Mouse (Mus musculus): Measurements from ENCODE around the gene Fbxw4.
"Not testable (repeated sequence)": the region's sequence is repeated elsewhere in the genome, so short reads cannot be mapped to it uniquely, and the experiment has no call there.

Gene Fbxw4

DNA sequence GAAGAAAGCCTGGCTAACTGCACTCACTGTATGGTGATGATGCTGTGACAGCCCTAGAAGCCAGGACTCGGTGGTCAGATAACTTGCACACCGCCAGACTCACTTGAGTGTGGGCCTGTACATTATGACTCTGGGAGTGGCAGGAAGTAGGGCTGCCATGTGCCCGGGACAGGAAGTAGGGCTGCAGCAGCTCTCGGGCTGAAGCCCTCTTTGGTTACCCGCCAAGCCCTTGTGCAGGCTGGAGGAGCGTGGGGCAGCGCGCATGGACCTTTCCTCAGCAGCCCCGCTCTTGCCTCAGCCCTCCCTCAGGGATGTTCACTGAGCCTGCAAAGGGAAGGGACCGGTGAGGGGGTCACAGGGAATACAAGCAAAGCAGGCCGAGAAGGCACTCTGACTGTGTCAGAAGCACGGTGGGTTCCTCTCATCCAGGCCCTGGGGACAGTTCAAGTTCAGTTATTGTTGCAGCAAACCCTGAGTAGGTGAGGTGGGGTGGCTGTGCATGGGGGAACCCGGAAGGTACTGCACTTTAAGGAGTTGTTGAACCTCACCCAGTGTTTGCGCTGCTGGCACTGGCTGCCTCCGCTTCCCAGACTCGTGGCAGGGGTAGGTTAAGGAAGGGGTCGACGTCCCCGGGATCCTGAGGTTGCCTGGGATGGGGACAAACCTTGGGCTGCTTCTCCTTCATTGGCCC, 85.0 kb downstream of the Fbxw4 start:
- peak; percentile 62 for DNase-seq

DNA sequence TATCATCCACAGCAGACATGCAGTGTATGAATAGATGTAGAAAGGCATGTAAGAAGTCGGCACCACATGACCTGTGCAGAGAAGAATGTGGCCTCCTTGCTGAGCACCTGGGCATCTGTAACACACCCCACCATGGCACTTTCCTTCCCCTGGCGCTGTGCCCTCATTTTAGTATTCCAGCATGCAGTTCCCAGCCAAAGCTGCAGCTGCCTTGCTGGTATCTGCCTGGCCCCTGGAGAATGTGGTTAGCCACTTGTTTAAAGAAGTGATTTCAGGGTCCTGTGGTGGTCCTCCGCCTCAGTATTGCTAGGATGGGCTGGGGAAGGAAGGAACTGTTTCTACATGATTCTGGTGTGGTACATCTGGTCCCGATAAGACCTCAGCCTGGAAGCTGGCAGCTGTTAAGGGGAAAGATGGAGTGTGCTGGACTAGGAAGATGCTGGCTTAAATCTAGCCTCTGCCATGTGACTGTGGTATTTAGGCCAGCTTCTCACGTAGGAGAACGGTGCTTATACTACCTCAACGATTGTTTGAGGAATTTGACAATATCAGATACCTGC, 85.7 kb downstream of the Fbxw4 start:
- DNase-seq: peak; percentile 34

DNA sequence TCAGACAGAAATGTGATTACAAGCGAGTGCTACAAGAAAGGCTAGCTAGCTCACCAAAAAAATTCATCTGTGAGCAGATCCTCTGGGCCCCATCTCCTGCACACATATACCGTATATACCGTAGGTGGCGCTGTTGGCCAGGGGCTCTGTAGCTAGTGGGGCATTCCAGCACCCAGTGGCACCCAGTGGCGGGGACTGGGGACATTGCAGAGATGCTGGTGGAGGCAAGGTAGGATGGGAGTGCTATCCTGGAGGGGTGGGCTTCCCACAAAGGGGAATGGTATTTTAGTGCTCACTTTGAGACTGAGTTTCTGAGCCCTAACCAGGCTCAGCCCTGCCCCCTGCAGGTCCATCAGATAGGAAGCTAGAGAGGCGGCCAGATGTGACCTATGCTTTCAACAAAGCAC, 86.2 kb downstream of the Fbxw4 start:
- peak; percentile 87 for DNase-seq

DNA sequence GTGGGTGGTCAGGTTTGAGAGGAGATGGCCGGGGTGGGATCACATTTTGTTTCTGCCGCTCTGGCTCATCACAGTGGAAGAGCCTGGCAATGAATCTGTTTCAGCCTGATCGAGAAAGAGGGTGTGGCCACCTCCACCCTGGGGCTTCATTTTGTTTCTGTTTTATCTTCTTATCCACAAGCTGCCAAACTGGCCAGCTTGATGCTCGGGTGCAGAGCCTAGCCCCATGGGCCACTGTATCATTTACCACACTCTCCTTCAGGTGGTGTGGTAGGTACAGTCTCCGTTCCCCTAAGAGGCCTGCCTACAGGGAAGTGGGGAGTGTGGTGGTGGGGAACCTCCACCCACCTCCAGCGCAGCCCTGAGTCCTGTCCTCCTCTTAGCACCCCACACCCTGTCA, 87.1 kb downstream of the Fbxw4 start:
- no peak for DNase-seq

DNA sequence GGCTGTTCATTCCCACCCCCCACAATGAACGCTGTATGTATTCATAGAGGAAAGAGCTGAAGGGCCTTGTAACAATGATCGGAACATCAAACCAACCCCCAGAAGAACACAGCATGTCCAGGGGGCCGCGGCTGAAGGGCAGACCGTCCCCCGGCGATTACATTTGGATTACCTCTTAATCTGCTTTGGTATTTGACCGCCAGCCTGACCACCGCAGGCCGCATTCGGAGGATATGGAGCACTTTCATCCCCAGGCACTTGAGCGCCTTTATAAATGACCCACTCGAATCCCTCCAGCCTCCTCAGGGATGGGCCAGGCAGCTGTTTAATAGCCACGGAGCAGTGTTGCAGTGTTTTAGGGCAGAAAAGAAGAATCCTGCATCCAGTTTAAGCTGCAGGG, 92.7 kb downstream of the Fbxw4 start:
- DNase-seq: no peak

DNA sequence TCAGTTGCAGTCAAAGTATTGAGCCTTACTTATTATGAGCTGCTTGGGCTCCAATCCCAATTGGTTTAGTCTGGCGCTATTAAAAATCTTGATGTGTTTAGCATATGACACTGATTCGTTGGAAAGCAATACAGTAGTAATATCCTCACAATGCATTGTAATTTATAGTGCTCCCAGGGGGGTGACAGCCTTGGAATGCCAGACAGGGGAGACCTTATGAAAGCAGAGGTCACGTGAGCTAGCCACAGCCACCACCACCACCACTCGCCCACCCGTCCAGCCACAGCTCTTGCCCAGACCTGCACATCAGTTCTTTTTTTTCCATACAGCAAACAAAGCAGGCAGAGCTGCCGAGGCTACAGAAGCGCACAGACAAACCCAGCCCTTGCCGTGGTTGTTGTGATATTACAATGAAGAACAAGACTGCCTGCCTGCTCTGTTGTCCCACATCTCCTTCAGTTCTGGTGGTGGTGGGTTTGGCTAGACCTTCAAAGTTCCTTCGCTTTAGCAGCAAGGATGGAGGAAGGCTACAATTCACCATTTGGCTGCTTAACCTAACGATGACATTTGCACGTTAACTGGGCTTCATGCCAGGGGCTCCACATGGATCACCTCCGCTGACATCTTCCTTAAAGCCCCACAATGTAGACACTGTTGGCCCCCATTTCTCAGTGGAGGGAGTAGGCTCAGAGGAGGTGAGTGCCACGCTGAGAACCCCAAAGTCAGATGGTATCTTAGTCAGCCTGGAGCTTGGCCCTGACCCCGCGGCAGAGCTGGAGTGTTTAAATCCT, 94.0 kb downstream of the Fbxw4 start:
- DNase-seq: no peak

DNA sequence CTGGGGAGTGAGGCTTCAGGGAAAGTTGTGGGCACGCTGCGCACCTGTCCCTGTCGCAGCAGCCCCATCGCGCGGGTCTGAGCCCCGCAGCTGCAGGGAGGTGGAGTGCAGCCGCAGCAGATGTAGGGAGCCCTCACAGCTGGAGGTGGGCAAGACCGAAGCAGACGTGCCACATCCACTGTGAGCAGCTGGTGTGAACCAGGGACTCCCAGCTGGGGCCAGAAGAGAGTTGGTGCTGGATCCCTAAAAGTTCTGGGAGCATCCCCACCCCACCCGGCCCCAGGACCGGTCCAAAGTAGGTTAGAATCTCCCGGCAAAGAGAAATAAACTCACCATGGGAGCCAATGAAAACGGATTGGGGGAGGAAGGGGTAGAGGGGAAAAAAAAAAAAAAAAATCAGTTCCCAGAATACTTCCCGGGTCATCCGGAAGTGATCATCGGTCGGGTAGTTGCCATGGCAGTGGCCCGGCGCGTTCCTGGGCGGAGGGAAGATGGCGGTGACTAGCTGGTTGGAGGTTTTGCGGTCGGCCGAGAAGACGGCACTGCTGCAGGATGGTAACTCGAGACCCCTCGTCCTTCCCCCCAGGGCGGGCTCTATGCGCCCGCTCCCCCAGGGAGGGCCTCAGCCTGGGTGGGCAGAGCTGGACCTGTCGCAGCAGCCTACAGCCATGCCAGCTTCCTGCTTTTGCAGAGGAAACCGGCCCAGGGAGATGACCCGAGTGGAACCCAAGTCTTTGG, 99.8 kb downstream of the Fbxw4 start, which contains the start of the genes Poll and Gm17018:
TSS of gene Poll (minus strand) at position 379 of the 738 bp plus-strand sequence.
TSS of gene Gm17018 (plus strand) at position 463 of the 738 bp plus-strand sequence.
- DNase-seq: peak; percentile 90

DNA sequence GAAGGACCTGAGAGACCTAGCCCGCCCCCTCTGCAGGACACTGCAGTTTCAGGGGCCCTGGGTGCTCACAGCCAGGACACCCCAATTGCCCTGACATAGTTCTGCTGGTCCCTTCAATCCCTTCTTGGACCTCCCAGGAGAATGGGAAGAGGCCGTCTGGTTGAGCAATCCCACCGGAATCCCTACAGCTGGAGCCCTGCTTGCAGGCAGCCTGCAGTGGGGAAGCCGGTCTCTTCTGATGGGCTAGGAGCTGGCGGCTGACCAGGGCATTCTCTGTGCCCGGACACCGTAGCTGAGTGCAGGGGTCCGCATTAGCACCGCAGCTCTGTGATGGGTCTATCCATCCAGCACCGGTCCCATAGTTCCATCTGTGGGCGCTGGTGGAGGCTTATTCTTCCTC, 106.0 kb downstream of the Fbxw4 start:
- DNase-seq: no peak

DNA sequence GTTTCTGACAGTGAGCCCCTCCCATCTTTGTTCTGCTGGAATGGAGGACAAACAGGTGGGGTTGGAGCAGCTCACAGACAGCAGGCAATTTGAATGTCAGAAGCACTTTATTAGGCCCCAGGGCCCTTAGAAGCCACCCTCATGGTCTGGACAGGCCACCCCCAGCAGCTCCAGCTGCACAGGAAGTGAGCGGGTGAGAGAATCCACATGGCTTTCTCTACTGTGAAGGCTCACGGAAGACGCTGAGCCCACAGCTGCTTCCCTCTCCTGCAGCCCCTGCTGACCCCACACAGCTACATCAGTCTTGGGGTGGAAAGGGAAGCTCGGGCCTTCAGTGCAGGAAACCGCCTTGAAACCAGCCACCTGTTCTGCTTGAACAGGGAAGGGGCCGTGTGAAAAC, 107.9 kb downstream of the Fbxw4 start:
- no peak for DNase-seq

DNA sequence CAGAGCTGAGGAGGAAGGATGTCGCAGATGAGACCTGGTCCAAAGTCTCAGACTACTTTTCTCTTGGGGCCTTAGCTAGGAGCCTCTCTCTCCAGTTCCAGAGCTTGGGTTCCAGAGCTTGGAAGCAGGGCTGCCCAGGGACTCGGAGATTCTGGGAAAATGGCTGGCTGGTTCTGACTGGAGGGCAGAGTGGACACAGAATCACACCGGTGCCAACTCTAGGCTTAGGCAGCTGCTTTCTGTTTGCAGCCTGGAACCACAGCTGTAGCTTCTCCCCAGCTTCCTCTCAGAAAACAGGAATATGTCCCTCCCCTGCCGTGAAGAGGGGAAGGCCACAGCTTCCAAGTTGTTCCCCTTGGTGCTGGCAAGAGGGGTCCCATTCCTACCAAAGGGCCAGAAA, 110.2 kb downstream of the Fbxw4 start:
- no peak for DNase-seq

DNA sequence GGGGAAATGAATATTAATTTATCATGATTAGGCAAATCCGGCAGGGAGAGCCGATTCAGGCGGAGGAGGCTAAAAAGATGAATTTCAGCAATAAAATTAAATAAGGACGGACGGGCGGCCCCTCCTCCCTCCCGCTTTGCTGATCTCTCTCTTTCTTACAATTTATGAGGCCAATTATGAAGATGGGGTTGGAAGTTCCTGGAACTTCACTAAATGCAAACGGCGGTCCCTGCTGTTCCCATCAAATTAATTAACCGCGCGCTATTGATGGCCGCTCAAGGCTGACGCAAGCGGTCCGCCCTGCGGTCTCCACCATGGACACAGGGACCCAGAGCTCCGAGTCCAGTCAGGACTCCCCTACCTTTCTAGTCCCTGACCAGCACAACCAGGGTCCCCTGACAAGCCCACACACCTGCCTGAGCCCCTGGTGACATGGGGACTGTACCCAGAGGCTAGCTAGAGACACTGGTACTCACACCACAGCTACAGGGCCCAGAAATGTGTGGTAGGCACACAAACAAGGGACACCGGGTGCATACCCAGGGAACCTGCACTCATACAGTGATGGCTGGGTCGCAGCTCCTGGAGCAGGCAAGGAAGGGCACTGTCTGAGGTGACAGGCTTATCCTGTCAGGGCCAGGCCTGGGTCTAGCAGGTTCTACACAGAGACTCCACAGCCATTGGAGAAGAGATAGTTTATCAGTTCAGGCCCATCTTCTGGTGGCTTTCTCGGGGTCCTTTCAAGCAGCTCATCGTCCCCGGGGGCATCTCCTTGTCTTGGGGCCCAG, 110.8 kb downstream of the Fbxw4 start:
- no peak for DNase-seq

DNA sequence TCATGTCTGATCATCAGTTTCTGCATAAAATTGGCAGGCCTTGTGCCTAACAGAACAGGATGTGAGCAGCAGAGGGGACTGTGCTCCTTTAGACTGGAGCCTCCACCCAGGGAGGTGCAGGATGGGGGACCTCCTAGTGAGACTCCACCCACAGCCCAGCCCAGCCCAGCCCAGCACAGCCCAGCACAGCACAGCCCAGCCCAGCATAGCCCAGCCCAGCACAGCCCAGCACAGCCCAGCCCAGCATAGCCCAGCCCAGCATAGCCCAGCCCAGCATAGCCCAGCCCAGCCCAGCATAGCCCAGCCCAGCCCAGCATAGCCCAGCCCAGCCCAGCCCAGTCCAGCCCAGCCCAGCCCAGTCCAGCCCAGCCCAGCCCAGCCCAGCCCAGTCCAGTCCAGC, 111.9 kb downstream of the Fbxw4 start:
- DNase-seq: not testable (repeated sequence)

DNA sequence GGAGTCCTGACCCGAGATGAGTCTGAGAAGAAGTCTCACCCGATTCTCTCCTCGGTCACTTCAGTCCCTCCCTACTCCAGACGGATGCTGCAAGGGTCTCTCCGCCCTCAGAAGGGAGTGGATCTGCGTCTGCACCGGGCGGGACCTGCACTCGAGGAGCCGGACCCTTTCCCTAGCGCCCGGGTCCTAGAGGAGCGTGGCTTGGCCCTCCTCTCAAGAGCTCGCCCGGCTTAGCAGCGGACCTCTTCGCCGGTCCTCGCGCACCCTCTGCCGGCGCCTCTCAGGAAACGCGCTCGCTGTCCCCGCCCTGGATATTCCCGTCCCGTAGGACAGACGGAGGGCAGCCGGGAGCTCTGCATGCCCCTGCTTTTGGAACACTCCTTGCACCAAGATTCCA, 115.2 kb downstream of the Fbxw4 start:
- peak; percentile 87 for DNase-seq

DNA sequence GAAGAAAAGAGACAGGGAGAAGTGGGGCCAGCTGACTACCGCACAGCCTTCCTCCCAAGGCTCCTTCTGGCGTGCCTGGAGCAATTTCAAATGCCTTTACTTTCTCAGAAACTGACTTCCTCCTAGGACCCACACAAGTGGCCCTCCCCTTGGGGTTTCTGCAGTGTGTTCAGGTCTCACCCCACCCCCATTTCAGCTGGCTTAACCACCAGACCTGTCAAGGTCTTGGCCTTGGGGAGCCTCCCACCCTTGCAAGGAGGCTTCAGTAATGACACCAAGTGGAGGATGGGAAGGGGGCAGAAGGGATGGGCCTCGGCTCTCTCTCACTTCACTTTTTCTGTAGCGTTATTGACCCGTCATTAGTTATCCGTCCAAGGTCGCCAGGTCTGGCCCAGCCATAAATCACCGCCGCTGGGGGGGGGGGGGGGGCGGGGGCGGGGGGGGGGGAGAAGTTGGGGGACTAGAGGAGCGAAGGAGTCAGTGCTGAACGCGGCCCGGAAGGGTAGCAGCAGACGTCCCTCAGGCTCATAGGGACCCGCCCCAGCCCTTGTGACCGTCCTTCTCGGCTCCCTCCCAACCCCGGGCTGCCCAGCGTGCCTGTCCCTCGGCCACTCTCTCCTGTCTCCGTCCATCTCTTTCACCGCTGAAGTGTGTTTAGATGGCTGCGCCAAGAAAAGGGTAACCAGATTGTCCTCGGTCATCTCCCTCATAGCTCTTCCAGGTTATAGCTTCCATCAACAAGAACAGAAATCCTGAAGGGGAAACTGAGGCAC, 115.8 kb downstream of the Fbxw4 start:
- peak; percentile 28 for DNase-seq

DNA sequence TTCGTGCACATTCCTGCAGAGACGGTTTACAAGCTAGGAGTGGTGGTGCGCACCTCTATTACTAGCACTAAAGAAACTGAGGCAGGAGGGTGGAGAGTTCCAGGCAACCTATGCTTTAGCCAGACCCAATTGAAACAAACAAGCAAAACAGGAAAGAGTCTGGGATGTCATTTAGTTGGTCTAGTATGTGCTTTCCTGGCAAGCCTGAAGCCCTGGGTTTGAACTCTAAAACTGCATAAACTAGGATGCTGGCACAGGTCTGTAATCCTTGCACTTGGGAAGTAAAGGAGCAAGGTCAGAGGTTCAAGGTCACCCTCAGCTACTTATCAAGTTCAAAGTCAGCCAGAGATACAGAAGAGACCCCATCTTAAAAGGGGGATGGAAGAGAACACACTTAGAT, 118.1 kb downstream of the Fbxw4 start:
- DNase-seq: no peak

DNA sequence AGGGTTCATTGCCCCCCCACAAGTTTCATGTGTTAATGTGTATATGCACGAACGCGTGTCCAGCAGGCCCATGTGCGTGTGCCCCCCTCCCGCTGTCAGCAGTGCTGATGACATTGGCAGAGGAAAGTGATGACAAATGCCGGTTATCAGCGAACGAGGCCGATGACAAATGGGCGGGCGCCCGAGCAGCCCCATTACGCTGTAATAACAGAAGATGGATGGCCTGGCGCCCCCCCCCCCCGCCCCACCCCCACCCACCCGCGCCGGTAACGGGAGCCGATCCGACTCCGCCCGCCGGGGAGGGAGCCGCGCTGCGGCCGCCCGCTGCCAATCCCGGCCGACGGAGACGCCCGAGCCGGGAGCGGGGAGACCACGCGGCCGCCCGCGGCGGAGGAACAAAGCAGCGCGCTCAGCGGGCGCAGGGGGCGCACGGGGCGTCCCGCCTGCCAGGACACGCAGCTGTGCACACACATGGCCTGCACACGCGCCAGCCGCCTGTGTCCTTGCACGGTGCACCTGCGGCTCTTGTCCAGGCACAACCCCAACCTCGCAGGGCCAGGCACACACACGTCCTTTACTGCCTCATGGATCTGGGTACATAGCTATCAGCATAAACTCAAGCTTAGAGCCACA, 118.6 kb downstream of the Fbxw4 start:
- DNase-seq: no peak

DNA sequence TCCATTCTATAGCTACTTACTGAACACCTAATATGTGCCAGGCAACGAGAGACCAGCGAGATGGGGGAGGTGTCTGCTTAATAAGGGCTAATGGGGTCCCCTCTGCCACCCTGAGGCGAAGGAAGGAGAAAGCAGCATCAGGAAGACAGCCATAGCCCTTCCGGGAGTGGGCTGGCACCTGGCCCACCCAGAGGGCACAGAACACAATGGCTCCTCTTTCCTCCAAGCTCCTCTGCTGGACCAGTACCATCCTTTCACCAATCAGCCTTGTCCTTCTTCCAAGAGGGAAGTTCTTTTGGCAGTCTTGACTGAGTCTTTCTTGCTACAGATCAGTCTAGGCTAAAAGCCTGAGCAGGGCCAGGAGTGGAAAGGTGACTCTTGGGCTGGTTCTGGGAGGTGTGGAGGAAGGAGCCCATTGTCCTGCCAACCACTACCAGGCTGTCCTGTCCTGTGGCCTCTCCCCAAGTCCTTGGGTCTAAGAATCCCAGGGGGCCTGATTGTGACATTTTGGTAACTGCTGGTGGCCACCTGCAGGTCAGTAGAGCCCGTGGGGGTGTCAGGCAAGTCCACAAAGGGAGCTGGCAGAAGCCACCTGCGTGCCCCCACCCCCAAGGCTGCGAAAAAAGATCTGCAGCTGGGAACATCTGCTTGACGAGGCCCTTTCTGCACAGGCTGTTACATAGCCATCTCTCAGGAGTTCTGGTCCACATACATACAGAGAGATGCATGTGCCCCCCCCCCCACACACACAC, 119.3 kb downstream of the Fbxw4 start:
- DNase-seq: no peak

DNA sequence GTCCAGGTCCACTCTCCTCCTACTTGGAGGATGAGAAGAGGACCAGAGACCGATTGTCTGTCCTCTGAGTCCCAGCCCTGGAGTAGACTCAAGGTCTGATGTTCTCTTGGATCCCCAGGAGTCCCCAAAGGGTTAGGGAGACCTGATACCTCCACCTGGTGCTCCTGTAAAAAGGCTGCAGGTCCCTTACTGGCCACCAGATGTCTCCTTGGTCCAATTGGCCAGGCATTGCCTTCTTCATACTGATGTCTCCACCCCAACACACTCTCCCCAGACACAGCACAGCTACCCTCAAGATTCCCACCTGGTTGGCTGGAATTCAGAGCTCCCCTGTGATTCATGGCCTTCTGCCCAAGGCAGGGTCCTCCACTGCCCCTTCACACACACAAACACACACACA, 122.6 kb downstream of the Fbxw4 start:
- DNase-seq: peak; percentile 85

DNA sequence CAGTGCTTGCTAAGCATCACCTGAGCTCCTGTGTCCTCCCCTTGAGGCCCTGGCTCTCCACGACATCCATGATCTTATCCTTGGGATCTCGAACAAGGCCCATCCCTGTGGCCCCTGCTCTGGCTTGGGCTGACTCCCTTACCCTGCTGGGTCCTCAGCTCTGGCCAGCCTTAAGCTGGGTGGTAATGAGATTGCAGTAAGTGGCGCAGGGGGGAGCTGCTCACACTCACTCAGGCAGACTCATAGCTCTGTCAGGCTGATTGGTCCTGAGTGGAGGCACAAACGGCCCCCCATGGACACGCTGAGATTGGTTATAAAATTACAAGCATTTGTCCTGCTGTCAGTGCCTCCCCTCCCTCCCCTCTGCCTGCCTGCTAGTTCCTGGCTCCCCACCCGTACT, 124.2 kb downstream of the Fbxw4 start:
- no peak for DNase-seq

DNA sequence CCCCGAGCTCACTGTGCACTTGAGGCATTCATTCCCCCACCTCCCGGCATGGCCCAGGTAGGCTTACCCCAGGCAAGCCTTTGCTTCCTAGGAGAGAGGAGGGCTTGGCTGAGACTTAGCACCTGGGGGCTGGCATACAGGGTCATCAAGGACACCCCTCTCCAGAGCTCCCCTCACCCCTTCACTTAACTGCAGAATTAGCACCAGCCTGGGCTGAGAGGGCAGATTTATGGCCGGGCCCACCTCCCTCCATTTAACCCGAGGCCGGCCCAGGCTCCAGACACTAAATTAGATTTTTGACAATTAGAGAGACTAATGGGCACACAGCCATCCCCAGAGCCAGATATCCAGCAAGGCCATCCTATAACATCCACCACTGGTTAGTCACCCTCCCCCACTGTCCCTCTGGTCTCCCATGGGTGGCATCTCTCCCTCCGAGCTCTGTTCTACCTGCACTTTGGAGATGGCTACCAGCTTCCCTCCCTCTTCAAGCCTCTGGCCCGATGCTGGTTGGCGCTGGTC, 124.8 kb downstream of the Fbxw4 start:
- no peak for DNase-seq
